Mouse (Mus musculus) bone marrow, adult 2 months (tissue): ENCODE data around the gene Mia.

Experiments
- CTCF ChIP-seq: fragments of 200-500 bp; IDR thresholded peaks from 2 replicates; pipeline ENCODE4 v1.5.1; 2011; ENCODE audit warnings: low read length, control low read depth; ENCODE audit not compliant: control insufficient read depth, insufficient read depth
- POLR2A ChIP-seq: fragments of 200-500 bp; IDR thresholded peaks from 2 replicates; pipeline ENCODE4 v1.6.1; 2011; ENCODE audit warnings: low read depth, mild to moderate bottlenecking, control low read depth, low read length, borderline replicate concordance; ENCODE audit not compliant: control insufficient read depth

DNA sequence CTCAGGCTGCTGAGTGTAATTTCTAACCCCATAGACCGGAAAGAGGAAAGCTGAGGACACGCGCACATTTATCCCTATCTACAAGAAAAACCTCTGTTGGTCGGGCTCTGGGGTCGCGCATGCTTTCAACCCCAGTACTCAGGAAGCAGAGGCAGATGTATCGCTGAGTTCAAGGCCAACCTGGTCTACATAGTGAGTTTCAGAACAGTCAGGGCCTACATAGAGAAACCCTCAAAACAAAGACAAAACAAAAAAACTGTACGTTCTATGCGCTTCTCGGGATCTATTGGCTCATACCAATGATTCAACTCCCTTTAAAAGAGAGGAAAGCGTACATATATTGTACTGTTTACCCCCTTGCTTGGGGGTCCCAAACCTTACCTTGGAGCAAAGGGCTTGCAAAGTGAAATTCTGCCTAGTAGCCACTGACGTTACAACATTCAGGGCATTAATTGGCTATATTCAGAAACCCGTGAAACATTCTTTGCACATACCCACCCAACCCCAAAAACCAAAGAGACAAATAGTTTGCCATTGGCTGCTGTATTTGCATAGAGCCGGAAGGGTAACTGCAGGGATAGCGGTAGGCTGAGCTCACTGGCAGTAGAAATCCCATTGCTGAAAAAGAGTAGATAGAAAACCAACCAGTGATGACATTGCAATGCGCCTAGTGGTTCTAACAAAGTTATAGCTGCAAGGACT lies 1.6 kb downstream of the Mia start:
- TF ChIP-seq POLR2A (no peak), CTCF (no peak)
